Mouse (Mus musculus): ENCODE data around the gene Foxp1.
A peak's percentile ranks its signal among the peaks of the same experiment; 100 is the strongest.

The Foxp1 gene

DNA sequence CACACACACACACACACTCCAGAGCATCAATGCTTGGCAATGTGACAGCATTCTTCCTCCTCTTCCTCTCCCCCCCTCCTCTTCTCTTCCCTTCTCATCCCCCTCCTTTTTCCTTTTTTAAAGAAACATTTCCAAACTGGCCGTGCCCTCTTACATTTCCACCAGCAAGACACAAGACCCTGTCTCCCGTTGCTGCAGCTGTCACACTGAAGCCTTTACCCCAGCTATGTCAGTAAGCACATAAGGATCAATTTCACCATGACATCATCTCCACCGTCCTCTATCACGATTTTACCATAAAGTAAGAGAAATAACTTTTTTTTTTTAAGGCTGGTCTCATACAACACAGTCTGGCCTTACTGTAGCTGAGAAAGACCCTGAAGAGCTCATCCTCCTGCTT is 410.7 kb downstream of the Foxp1 start:
- no peak for DNase-seq

DNA sequence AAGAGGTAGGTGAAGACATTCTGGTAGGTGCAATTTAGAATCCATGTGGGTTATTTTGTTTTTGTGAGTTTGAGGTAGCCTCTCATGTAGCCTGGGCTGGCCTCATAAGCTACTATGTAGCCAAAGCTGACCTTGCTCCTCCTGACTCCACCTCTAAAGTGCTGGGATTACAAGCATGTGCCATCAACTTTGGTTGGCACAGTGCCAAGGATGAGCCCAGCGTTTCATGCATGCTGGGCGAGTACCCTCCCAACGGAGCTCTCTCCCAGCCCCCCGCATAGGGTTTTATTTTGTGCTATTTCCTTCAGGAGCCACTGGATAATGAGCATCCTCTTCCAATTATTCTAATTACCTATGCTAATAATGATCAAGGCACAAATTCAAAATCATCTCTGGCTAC is 414.1 kb downstream of the Foxp1 start:
- DNase-seq, result no peak

DNA sequence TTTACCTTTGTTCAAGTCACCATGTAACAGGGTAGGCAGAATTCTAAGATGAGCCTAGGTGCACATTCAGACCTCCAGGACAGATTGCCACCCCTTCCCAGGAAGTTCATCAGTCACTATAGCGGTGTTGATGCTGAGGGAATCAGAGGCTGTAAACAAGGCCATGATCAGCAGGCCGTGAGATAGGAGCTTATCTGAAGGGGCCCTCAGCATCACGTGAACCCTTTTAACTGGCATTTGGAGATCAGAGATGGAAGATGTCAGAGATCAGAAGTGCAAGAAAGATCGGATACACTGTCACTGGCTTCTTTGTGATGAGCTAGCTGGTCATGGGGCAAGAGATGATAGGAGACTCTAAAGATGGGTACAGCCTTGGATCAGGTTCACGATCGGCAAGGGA is 414.8 kb downstream of the Foxp1 start:
- no peak for DNase-seq

DNA sequence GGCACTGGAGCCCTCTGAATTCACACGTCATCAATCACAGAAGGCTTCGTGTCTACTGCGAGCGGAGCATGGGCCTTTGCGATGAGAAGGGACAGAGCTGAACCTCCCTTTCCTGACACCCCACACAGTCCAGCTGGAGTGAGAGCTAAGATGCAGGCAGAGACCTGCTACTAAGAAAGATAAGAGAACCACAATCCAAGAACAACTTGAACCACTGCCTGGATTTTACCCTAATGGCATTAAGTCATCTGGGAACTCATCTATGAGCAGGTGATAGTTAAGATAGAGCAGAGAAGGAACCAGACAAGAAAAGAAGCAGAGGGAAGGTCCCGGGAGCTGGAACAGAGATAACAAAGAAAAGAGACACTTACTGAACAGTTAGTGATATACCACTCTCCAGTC is 415.4 kb downstream of the Foxp1 start:
- no peak for DNase-seq

DNA sequence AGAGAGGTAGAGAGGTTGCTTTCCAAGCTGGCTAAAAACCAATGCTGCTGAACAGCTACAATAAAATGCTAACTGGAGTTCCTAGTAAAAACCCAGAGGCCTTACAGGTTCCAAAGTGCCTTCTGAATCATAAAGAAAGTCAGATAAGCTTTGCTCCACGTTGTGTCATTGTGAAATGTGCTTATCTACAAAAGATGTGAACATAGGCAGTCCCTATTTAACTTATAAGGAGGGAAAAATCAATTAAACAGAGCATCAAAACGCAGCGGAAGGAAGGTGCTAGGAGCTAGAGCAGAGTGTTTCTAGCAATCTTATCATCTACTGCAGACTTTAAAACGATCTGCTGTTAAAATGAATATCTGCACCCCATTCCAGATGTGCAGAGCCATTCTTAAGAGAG is 416.5 kb downstream of the Foxp1 start:
- DNase-seq, result no peak

DNA sequence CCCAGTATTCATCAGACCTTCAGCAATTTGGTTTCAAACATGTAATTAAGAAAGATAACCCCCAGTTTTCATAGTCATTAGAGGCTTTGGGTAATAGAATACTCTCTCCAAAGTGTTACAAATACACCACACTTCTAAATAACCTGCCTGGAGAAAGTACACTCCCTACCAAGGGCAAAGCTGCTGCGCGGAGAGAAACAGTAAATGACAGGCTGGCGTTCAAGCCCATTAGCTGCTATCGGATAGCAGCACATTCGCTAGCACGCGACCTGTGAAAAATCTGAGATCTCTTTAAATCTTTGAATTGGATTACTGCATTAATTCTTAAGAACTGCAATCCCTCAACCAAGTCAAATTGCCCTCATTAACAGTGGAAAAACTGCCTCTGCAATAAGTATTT is 418.1 kb downstream of the Foxp1 start:
- DNase-seq, result no peak

DNA sequence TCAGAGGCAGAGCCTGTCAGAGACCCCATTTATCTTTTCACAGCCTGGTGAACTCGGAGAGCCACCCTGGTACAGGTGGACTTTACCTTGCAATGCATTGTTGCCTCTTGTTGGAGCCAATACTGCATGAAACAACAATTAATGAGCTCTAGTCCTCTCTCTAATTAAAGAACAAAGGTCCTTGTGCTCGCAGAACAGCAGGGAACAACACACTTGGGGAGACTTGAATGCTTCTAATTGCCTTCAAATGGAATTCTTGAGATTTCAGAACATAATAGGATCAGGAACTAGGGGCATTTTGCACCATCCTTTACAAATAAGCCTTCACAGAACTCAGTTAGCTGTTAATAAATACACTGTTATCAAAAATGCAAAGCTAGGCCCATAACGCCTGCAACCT is 418.6 kb downstream of the Foxp1 start:
- no peak for DNase-seq

DNA sequence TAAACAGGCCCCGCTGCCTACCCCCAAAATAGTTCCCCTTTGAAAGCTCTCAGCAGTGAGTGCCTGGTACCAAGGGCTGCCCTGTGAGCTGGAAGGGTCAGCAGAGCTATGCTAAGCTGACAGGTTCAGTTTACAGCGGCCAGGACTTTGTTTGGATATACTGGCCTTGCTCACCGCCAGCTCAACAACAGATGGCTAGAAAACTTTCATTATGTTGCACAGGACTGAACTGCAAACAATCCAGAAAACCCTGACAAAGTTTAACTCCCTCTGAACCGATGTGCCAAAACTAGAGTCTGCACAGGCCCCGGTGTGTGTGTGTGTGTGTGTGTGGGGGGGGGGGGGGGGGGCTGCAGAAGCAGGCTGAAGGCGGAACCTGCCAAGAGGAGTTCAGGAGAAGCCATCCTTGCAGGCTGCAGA is 421.0 kb downstream of the Foxp1 start:
- no peak for DNase-seq

DNA sequence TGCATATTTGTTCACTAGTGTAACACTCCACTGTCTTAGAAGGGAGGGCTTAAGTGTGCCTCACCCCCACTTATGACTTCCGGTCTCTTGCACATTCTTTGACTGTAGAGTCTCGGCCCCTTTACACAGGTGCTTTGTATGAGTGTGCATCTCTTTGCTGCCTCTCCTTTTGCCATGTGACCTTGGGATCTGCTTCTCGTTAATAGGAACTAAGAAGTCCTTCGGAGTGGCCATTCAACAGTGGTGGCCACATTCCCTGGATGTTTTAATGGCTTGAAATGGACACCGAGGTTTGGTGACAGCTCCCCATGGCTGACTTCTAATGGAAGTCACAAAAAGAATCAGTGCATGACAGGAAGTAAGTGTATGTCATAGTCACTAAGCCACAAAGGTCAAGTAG is 422.2 kb downstream of the Foxp1 start:
- DNase-seq, result no peak

DNA sequence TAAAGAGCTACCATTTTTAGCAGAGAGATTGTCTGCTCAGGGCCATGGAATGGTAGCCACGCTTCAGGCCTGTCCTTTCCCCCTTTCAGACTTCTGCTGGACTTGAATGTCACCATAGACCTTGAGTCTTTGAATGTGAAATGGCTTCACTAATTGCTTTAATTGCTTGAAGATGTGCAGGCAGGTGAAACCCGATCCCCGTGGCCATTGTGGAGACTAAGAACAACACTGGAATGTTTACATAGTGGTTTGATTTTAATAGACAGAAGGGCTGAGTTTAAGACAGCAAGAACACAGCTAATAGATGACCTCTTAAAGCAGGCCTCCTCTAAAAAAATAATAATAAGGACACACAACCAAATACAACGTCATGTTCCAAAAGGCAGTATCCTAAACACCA is 422.7 kb downstream of the Foxp1 start:
- DNase-seq, result no peak

DNA sequence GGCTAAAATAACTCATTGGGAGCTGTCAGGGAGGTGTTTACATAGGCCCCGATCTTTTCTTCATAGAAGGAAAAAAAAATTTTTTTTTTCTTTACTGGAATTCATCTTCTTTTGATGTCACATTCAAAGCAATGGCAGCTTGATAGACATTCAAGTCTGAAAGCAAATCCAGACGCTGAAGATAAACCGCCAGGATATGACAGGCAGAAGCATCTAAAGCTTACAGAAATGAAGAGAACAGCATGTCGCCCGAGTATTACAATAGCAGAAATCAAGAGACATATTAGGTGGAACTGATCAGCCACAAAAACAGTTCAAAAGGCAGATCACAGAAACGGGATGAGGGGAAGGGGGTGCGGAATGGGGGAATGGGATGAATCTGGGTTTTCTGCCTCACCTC is 425.3 kb downstream of the Foxp1 start:
- no peak for DNase-seq

DNA sequence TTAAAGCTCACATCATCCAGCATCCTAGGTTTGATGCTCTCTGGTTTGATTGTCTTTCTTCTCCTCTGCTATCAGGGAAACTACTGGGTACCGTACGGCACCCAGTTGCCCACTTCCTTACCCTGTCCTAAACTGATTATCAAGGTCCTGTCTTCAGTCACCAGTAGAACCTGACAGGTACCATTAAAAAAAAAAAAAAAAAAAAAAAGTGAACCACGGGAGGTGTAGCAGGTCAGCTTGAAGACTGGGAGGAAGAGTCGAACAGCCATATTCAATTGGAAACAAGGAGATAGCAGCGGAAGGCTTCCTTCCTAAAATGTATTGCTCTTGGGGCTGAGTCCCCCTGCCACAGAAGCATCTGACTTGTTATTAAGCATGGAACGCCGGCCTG is 425.8 kb downstream of the Foxp1 start:
- DNase-seq, result peak; percentile 8

DNA sequence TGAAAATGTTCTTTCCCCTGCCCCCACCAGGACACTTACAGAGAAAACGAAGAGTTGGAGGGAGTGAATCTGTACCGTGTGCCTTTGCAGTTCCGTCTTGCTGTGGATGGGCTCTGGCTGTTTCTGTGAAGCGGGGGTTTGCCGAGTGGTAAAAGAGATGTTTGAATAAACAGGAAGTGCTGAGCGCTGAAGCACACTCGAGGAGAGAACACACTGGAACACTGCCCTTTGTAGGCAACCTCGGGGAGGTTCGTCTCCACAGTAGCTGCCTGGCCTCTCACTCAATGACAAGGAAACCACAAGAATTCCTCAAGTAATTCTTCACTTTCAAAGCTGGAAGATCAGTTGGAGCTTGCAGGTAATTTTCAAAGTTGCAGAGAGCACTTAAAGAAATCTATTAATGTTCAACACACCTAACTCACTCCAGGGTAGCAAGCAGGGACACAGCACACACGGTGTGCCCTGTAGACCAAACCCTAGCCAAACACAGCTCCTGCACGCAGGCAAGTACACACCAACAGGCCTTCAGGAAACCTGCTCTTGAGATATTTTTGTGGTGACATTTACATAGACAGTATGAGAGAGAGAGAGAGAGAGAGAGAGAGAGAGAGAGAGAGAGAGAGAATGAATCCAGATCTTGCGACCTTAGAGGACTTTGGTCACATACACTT is 426.3 kb downstream of the Foxp1 start:
- DNase-seq, result peak; percentile 80

DNA sequence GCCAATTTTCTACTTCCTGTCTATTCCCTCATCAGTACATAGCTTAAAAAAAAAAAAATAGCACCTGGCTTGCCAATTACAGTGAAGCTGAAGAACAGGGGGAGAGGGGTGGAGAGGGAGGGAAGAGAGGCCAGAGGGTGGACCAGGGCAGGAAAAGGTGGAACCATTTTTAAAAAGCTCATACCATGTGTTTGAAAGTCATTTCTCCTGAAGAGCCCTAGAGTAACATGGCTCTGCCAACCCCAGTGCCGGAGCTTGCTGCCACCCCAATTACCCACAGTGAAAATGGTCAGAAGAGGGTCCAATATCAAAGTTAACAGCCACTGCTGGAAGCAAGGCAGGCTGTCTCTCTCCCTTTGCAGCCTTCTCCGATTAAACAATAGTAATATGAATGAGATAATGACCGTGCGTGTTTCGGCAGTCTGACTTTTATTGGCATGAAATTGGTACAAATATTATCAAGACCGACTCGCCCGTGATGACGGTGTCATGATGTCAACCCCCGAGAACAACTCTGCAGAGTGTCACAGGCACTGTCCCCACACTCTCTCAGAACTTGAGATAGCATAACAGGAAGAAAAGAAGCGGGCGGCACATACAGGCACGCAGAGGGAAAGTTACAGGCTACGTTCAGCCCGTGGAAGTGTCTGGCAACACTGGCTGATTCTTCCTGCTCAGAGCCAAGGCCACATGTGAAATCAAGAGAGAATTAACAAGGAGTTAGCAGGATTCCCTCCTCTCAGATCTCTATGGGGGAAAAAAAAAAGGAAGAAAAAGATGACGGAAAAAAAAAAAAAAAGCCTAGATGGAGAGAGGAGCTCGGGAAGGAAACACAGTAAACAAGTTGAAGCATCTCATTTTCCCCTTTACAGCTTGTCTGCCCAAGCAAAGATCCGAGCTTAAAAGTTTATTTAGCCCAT is 427.1 kb downstream of the Foxp1 start:
- DNase-seq, result peak; percentile 70

DNA sequence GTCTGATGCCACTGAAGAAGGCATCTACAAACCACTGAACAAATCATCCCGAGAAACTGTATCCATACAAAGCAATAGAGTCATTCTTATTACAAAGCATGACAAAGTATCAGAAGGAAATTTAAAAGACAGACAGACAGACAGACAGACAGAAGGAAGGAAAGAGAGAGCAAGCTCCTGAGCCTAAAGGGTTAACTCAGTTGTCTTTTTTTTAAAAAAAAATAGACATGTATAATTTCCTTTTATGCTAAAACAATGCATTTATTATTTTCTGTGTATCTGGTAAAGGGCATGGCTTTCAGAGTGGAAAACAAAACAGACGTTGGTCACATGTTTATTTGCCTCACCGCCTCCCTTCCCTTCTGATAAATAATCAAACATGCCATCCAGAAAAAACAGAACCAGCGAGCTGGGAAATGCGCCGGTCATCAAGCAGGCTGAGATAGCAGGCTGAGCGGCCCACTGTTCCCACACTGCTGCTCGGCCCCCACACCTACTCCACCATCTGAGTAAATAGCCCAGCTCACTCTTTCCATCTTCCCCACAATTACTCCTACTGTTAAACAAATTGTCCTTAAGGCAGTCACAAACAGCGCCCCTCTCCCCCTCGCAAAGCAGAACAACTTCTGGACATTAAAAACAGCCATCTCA is 428.1 kb downstream of the Foxp1 start:
- peak; percentile 13 for DNase-seq

DNA sequence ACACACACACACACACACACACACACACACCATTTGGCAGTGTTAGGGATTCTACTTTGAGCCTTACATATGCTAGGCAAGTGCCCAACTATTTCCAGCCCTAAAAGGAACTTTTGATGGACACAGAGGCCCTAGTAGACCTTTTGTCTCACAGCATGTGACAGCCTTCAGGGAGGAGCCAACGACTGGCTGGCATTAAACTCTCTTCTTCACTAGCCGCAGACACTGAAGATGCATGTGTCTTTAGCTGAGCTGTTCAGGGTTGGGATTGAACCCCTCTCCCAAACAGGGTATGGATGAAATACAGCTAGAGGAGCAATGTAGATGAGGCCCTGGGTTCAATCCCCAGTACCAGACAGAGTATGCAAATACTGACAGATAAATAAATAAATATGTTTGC is 428.7 kb downstream of the Foxp1 start:
- DNase-seq, result no peak

DNA sequence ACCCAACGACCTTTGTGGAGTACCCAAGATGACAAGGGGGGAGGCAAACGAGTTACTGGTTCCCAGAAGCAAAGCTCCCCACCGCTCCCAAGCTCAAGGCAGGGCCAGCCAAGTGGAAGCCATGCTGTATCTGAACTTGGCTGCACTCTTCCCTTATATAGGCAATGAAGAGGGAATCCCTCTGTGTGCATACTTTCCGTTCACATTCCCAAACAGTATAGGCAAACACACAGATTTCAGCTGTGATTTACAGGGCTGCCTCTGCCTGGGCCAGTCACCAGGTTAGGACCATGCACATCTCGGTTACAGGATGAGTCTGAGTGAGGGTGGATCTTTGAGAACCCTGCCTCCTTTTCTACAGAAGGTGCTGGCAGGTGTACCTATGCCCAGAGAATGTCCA is 429.3 kb downstream of the Foxp1 start:
- DNase-seq, result no peak

DNA sequence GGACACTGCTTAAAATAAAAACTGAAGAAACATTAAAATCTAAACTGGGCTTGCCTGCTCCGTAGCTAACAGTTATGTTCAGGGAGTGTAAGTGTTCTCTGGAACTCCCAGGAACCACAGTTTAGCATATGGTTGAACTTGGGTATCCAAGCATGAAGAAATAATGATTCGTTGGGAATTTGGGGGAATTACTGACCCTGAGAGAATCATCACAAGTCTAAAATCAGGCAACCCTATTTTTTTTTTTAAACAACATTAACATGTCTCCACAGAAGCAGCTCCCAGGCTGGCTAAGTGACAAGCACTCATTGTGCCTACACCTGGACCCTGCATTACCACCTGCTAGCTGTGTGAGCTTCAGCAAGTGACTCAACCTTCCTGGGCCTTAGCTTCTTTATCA is 430.7 kb downstream of the Foxp1 start:
- DNase-seq, result no peak

DNA sequence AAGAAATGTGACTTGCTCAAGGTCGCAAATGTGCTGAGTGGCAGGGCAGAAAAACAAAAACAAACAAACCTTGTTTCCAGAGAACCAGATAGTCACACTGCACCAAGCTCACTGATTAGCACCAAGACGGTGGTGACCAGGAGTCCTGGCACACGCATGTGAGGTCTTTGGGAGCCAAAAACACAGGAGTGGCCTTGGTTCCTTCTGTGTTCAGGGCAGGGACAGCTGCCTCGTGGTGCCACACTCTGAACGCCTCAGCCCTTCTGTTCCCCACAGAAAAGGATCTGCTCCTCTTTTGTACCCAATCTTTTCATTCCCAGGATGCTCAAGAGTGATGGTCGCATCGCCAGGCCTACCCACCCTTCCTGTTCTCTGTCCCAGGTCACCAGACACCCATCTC is 434.9 kb downstream of the Foxp1 start:
- DNase-seq, result no peak

DNA sequence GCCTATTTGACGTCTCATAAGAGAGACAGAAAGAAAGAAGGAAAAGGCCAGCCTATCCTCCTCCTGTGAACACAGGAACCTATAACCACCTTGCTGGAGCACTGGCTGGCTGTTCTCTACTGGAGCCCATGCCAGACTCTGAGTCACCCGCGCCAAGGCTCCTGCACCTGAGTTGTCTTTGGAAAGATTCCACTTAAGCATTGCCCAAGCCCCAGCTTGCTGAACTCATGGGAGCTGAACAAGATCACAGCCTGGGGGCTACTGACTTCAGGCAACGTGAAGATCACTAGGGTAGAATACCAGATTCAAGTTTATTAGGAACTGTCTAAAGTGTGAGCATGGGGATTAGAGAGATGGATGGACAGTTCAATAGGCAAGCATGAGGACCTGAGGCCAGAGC is 437.6 kb downstream of the Foxp1 start:
- no peak for DNase-seq

DNA sequence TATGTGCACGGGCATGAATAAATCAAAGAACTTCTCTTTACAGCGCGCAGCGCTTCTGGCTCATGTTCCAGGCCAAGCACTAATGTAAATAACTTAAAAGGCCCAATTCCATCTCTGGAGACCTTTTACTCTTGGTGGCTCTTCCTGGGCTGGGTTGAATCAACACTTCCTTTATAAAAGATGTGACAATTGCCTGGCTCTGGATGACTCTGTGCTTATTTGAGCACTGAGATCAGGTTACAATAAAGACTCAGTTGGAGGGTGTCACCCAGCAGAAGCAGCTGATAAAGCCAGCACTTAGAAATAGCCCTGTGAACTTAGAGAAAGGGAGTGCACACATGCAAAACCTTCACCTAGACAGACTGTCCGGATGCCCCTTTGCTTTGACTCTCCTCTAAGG is 441.3 kb downstream of the Foxp1 start:
- no peak for DNase-seq

DNA sequence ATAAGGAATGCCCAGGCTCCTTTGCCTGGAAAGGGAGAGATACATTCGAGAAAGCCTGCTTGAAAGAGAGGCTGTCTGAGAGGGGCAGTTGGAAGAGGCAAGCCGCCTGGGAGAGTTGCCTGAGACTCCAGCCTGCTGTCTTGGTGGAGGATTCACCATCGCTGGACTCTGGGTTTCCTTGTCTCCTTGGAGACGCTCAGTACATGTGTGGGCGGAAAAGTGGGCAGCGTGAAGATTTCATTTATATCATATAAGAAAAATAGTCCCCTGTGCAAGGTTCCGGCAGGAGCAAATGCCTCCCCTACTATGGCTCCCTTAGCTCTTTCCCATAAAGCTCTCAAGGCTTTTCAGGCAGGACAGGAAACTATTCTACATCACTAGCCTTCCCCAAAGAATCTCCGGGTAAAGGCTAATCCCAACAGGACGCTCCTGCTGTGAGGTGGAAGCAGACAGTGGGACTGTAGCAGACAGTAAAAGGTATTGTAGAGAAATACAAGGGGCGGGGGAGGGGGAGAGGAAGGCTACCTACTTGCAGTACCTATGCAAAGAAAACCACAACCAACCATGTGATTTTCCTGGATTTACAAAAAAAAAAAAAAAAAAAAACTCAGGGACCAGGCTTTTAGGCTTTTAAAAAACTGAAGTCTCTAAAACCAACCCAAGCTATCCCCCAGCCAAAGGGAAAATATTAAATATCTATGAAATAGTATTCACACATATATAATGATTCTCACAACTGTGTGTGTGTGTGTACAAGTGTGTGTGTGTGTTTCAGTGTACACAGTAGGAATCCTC is 443.3 kb downstream of the Foxp1 start:
- DNase-seq, result no peak

DNA sequence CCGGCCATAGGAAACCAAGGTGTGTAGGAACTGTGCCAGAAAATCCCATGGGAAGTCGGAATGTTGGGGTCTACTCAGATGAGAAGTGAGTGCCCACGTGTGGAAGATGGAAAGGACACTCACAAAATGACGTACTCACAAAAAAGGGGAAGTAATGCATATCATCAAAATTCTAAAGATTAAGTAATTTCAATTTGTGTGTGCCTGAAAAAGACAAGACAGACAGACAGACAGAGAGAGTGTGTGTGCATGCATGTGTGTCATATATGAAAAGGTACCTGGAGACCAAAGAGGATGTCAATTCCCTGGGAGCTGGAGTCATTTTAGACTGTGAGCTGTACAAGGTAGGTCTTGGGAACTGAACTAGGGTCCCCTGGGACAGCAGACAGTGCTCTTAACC is 444.4 kb downstream of the Foxp1 start:
- no peak for DNase-seq
